Mouse (Mus musculus): ENCODE measurements around the gene Samd4b. TPM values are rescaled to one million over a fixed set of nuclear protein-coding genes. Genes with fewer than 3 reads are reported as not detected.

Gene Samd4b
- total RNA-seq, 2 experiments from 2014 or later, result 56.0 to 59.0 TPM

- no peak for DNase-seq (ENCODE audit: low spot score in 2 of 2)
Measured at GRCm38 (mm10) chr7:28382347-28382951, 215.5 kb downstream of the Samd4b start.

GRCm38 (mm10) chr7:28381938-28382337 lies 216.0 kb downstream of the Samd4b start:
- peak in 1 of 2 experiments; percentile 72 for DNase-seq (ENCODE audit: low spot score in 2 of 2)

DNA sequence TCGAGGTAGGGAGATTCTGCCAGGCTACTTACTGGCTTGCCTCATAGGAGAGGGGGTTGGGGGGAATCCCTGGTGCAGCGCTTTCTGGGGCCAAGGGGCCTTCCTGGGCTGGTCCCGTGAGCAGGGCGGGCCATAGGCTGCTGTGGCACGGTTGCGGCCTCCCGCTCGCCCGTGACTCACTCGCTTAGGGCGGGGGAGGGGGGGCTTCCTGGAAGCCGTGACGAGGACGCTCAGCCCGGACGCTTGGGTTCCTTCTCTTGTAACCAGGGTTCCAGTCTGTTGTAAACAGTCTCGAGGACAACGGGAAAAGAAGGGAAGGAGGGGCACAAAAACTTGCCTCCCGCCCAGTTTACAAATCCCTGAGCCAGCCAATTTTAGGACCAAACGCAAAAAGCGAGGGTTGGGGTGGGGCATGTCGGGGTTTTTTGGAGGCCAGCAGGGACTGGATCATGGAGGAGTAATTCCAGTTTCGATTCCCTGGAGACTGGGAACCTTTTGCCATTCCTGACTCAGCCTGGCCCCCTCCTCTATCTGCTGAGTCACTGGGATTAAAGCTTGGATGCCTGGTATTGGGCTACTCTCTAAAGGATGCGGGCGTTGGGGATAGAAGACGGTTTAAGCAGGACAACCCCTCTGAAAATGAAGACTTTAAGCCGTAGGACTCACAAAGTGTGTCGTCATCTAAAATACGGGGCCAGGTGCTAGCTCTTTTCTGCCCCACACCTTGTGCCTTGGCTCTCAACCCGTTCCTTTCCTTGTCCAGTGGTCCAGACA lies 216.7 kb downstream of the Samd4b start:
- DNase-seq (ENCODE audit: low spot score in 2 of 2), result peak in 1 of 2 experiments; percentile 74

DNA sequence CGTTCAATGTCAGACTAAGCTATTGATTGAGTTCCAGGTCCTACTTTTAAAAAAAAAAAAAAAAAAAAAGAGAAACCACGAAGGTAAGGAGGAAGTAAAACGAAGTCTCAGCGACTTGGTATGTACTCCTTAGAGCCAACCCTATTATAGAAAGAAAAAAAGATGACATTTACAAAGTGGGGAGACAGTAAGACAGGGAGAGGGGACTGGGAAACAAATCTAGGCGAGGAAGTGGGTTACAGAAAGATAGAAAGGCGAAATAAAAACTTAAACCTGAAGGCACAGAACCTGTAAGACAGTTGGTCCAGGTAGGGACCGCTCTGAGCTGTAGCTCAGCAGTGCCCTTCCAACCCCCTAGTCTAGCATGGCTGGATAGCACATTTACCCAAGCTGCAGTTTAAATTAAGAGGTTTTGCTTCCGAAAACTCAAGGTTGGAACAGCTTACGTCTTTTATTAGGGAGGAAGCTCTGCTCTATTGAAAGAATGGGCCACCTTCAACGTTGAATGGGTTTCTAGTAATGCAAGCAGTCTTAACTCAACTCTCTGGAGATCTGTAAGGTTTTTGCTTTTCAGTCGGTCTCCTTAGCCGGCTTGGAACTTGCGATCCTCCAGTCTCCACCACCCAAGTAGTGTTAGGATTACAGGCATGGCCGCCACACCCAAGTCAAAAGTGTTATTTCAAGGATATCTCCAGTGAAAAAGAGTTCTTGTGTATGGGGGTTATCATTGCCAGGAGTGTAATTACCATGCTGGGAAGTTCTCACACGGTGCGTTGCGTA lies 217.5 kb downstream of the Samd4b start, which contains the start of gene Zfp36:
Gene Zfp36 (minus strand): TSS at position 17 of the 780 bp plus-strand sequence.
- no peak for DNase-seq (ENCODE audit: low spot score in 2 of 2)

DNA sequence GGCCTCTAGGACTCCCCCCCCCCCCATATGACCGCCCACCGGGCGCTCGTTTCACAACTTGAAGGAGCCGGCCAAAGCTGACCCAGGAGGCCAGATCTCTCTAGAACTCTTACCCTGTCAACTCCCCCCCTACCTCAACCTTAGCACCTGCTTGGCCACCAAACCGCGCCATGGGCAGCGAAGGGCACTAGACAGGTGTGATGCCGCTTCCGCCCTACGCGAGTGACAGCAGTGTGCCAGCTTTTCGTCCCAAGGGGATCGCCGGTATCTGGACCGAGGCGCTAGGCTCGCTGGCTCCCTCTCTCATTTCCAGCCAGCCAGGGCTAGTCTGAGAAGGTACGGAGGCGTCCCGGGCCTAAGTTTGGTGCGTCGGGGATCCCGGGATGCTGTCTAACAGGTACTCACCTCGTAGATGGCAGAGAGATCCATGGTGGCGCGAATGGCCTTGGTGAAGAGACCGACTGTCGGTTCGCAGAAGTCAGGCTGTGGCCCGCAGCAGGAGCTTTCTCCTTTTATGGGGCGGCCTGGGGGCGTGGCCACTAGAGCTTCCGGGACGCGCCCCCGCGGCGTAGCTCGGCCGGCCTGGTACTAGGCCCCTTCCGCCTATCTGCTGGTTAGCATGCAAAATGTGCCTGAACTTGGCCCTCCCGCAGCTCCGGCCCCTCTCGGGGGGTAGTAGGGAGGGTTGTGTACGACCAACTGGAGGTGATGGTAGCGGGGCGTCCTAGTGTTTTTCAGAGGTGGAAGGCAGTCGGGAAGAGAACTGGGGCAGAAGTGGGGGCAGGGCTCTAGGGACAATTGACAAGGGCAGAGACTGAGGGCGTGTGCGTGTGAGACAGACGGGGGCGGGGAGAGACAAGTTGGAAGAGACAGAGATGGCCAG lies 218.9 kb downstream of the Samd4b start:
- DNase-seq (ENCODE audit: low spot score in 2 of 2), result peak; percentile 88 to 94

GRCm38 (mm10) chr7:28378066-28378690 lies 219.8 kb downstream of the Samd4b start:
- no peak for DNase-seq (ENCODE audit: low spot score in 2 of 2)

GRCm38 (mm10) chr7:28377190-28378065 lies 220.5 kb downstream of the Samd4b start:
- no peak for DNase-seq (ENCODE audit: low spot score in 2 of 2)

GRCm38 (mm10) chr7:28376011-28376771 lies 221.8 kb downstream of the Samd4b start:
- DNase-seq (ENCODE audit: low spot score in 2 of 2), result no peak

DNA sequence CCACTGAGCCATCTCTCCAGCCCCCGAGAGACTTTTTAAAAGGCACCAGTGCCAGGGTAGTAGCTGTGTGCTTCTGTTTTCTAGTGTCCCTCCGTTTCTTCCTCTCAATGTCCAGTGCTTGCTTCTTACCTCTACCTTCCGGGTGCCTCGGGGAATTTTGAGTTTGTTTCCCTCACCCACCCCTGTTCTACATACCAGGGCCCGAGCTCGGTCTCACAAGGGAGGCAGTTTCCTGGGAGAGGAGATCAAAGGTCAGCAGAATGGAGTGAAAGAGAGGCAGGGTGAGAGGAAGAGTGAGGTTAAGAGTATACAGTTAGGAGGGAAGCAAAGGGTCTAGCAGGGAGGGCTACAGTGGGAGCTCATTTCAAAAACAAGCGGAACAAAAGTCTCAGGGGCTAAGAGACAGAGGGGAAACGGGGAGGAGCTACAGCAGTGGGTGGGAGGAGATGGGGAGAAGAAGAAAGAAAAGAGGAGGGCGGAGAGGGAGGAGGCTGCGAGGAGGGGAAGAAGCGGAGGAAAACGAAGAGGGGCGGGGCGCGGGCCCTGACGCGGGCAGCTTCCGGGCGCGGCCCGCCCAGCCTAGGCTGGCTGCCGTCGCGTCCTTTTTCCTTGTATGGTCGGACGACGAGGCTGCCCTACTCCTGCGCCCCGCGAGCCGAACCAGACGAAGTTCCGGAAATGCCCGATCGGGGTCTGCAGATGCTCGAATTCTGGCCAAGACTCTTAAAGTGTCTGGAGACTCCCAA lies 222.6 kb downstream of the Samd4b start:
- peak in 1 of 2 experiments; percentile 73 for DNase-seq (ENCODE audit: low spot score in 2 of 2)

- DNase-seq (ENCODE audit: low spot score in 2 of 2), result no peak
Measured at GRCm38 (mm10) chr7:28374647-28375046, 223.3 kb downstream of the Samd4b start.

DNA sequence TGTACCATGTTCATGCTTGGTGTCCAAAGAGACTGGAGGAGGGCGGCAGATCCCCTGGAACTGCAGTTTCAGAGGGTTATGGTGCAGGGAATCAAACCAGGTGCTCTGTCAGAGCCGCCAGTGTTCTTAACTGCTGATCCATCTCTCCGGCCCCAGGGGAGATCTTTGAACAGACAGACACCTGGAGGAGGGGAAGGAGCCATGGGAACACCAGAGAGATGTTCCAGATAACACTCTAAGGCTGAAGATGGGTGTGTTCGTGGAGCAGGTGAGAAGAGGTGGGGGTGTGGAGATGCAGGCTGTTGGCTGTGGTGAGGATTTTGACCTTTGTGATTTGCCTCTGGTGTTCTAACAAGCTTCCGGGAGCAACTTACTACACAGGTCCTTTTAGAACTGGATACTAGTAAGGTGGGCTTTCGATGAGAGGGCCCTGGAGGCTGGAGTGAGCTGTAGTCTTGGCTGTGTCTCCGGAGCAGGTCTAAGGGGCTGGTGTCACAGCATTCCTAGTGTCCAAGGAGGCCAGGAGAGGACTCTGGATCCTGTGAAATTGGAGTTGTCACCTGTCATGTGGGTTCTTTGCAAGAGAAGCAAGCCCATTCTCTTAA lies 224.0 kb downstream of the Samd4b start:
- no peak for DNase-seq (ENCODE audit: low spot score in 2 of 2)

DNA sequence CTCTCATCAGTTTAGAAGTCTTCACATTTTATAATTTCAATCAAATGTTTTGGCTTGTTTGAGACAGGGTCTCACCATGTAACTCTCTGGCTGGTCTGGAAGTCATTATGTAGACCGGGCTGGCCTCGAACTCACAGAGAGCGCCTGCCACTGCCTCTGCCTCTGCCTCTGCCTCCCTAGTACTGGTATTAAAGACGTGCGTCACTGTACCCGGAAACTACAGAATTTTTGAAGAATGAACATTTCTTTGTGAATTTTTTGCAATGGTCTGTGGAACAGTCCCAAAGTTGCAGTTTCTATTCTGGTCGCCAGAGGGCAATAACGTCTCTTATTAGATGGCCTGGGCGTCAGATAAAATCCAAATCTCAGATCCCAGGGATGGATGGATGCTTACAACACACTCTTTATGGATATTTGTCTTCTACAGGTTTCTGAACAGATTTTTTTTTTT lies 224.8 kb downstream of the Samd4b start:
- no peak for DNase-seq (ENCODE audit: low spot score in 2 of 2)

DNA sequence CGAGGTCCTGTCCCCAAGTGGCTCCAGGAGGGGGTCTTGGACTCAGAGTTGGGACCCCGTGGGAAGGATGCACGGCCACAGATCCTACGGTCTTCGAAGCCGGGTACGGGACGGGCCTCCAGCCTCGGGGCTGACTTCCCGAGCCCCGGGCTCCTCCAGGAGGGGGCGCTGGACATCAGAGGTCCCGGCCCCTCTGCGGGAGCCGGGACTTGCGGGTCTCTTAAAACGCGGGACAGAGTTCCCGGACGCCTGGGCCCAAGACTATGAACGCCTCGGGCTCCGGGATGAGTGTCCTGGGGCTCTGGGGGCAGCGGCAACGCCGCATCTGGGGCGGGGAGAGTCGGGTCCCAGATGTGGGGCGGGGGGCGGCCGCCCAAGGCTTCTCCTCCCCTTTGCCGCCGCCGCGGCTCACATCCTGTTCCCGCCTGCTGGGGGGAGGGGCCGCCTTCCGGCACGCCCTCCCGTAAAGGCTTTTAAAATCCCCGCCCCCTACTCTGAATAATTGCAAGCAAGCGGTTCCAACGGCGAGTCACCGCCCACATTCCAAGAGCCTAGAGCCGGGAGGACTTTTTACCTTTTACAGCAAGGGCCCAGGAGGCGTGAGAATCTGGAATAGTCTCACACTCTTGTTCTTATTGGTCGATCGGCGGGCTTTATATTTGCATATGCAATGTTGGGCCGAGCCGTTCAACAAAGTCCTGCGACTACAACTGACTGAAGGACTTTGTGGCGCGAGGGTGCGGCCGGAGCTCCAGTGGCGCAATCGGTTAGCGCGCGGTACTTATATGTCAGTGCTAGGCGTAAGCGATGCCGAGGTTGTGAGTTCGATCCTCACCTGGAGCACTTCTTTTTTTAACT lies 225.5 kb downstream of the Samd4b start, which contains the start of gene Plekhg2:
Gene Plekhg2 (minus strand): TSS at position 349 of the 858 bp plus-strand sequence.
- DNase-seq (ENCODE audit: low spot score in 2 of 2), result peak; percentile 93 to 97

DNA sequence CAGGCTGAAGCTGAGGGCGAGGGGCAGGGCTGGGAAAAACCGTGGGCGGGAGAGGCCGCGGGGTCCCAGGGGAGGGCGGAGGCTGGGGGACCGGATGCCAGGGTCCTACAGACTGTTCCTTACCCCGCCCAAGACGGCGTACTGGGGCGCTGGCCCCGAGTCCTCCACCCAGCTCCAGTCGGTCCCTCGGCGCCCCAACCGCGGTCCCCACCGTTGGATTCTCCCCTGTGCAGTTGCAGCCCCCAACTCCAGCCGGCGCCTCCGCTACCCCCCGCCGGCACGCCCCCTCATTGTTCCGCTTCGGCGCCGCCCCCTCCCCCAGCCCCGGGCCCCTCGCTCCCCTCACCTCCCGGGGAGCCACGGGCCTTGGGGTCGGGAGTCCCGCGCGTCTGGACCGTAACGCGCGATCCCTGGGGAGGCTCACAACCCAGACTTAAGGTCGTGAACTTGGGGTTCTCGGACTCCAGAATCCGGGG lies 226.4 kb downstream of the Samd4b start:
- DNase-seq (ENCODE audit: low spot score in 2 of 2), result no peak

DNA sequence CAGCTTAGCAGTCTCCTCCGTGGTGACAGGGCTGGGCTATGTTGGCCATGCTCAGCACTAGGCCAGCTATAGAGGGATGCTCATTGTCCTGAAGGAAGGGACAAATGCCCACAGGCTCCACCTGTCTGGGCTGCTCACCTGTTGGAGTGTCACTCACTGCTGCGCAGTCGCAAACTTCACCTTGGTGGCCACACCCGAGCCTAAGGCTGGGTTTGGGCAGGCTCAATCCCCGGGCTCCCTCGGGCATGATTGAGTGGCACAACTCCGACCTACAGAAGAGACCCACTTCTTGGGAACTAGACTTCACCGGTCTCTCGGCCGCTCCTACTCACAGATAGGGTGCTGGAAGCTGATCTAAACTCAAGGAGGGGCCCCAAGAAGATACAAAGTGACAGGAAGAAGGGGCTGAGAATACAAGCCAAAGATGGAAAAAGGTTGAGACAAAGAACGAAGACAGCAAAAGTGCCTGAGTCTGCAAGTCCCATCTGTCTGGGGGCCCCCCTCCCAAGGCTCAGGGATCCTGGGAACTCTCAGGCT lies 226.9 kb downstream of the Samd4b start:
- no peak for DNase-seq (ENCODE audit: low spot score in 2 of 2)

GRCm38 (mm10) chr7:28370051-28370450 lies 227.9 kb downstream of the Samd4b start:
- DNase-seq (ENCODE audit: low spot score in 2 of 2), result no peak

Data from adrenal gland, postnatal 4 days (tissue).